Mouse (Mus musculus): Measurements from ENCODE around the gene Syce1l.

DNA sequence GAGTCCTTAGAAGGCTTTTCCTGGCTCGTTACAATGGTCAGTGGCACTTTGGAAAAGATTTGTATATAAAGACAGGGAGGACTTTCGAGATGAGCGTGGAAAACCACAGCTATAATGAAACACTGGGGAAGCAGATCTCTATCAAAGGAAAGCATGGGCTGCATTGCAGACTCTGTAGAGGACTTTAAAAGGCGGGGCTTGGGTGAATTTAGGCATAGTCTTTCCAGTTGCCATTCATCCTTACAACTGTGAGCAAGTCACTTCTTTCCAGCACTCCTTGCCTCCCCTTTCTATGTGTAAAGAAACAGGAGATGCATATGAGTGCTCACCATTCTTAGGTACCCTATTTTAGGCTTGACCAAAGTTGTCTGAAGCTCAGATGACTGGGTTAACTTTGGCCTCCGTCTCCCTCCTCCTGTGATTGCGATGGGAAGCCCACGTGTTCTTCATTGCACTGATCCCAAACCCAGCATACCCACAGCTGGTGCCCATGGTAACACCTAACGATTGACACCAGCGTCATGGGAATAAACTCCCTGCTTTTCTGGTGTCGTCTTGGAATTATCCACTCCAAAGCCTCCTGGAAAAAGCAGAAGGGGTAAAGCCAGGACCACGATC lies 13.8 kb downstream of the Syce1l start:
- TF ChIP-seq CTCF (conservative IDR thresholded peaks at IDR 0.05; ENCODE audit: low read length) (no peak), NANOG (IDR thresholded peaks at IDR 0.05; ENCODE audit: borderline replicate concordance, low read length) (no peak), POU5F1 (IDR thresholded peaks at IDR 0.05; ENCODE audit: borderline replicate concordance, low read length) (no peak)

Measured in E14TG2a.4 (cell line).